Mouse (Mus musculus) cerebellum, adult 11-12 months (tissue): ENCODE results near the gene Fxyd1.

Experiments
- DNase-seq: peaks from one replicate; pipeline ENCODE4 v3.0.0; 2022

Gene Fxyd1

DNA sequence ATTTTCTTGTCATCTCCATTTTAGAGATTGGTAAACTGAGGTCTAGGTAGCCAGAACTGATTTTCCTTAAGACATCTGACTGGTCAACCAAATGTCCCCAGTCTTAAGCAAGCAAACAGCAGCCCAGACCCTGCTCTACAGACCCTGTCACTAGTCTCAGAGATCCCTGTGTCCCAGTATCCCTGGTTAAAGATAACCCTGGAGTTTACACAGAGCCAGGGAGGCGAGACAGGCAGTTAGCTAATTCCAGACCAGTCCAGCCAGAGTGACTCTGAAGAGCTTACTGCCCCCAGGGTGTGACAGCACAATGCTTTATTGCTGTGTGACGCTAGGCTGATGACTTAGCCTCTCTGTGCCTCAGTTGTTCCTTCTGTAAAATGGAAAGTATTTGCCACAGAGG is at the start of gene Fxyd1:
TSS of gene Fxyd1 (minus strand) at position 129 of the 400 bp plus-strand sequence.
- DNase-seq: no peak

DNA sequence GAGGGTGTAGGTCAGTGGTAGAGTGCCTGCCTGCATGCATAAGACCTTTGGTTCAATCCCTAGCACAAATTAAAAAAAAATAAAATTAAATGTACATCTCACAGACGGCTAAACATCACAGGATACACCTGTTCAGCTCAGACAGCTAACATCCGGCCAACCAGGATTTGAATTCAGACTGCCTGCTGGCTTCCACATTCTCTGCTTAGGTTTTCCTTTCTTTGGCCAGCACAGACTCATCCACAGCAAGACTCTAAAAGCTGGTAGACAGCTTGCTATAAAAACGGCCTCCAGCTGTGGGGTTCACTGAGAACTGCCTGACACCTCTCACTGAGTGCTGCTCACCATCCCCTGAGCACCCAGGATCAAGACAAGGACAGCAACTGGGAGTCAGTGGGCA is 49.2 kb upstream of the Fxyd1 start:
- DNase-seq: no peak

DNA sequence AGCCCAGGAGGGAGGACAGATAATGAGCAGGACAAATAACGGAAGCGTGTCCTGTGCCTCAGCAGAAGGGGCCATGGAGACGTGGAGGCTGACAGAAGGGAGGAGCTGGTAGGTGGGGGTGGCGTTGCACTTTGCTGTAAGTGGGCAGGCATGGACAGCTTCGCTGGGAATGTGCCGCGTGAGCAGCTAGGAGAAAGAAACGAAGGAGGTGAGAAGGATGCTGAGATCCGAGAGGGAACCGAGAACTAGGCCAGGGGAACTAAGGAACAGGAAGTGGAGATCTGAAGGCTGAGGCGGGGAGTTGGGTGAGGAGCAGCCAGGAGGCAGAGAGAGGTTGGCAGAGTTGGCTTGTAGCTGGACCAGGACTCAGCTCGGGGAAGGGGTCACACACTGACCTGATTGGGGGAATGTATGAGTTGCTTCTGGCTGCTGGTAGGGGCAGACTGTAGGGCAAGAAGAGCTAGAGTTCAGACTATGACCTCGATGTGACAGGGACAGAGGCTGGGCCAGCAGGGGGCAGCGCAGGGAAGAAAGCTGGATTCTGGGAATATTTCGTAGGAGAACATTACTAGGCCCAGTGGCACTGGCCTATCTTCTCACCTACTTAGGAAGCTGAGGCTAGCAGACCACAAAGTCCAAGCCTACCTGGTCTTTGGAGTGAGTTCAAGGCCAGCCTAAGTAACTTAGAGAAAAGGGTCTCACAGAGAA is 48.2 kb upstream of the Fxyd1 start:
- no peak for DNase-seq

DNA sequence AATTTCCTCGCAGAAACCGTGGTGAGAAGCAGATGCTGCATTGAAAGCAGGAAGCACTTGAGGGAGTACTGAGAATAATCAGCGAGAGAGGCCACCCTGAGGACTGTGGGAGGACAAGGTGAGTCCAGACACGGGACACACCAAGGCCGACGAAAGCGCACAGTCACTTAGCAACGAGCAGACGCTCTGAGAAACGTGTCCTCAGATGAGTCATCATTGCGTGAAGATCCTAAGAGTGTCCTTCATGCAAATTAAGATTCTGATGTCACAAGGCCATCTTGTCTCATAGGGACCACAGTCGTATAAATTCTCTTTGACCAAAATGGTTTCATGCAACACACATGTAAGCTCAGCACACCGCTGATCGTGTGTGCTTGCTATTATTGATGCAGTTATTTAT is 43.8 kb upstream of the Fxyd1 start:
- DNase-seq: no peak

DNA sequence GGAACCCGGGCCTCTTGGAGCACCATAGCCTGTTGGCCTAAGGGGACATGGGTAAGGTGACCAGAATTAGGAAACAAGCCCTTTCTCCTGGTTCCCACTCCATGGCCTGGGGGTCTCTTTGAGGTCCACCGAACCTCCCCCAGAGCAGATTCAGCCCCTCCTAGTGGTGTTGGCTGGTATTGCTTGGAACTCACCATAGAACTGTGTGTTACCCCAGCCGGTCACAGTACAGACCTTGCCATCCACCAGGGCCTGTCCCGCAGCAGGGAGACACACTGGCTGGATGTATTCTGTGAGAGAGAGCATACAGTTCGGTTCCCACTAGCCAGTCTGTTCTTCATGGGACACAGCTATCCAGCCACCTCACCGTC is 42.6 kb upstream of the Fxyd1 start:
- no peak for DNase-seq

DNA sequence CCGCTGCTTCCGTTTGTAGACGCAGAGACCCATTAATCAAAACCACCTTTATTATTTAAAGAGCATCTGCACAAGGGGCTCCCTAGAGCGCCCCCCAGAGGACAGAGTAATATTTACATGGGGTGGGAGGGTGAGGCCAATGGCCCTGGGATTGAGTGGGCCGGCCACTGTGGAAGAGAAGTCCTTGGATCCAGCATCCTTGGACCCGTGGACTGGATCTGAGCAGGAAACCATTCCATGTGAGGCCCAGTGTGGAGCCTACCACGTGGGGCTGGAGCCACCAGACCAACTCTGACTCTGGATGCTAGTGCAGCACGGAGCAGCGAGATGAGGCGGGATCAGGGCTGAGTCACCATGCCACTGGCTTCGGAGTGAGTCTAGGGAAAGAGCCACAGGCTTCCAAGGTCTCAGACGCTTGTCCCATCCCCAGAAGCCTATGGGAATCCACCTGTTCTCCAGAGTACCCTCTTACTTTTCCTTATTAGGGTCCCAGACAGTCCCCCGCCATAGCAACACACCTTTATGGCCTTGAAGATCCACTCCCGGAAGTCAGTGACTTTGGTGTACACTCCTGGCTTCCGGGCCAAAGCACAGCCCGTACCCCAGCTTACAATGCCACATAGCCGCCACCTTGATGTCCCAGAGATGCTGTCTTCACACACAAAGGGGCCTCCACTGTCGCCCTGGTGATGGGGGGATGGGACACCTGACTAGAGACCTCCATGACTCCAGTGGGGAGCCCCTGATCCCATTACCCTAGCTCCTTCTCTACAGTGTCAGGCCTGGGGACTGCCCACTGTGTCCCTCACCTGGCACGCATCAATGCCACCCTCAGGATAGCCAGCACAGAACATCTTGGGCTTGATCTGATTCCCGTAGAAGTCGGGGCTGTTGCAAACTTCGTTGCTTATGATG is 42.0 kb upstream of the Fxyd1 start:
- no peak for DNase-seq

DNA sequence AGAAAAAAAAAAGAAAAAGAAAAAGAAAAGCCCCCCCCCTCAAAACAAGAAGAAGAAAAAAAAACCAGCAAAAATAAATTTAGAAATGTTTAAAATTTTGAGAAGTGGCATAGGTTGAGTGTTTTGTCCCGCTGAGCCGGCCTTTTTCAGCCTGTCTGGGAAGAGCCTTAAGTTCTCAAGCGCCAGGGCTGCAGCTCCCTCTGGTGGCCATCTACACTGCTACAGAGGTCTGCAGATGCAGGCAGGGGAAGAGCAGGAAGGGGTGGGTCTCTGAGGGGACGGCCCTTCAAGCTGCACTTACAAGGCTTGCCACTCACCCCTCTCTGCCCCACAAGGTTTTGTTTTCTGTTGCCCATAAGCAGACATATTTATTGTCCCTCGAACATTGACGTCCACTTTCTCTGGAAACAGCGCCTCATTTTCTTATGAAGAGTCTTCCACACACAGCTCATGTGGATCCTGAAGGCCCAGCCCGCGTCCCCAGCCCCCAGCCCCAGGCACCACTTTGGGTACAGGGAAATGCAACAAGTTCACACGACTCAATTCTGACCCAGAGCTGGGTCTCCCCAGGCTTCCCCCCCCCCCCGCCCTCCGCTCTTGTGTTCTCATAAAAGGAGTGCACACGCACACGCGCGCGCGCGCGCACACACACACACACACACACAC is 40.7 kb upstream of the Fxyd1 start:
- peak; percentile 85 for DNase-seq

DNA sequence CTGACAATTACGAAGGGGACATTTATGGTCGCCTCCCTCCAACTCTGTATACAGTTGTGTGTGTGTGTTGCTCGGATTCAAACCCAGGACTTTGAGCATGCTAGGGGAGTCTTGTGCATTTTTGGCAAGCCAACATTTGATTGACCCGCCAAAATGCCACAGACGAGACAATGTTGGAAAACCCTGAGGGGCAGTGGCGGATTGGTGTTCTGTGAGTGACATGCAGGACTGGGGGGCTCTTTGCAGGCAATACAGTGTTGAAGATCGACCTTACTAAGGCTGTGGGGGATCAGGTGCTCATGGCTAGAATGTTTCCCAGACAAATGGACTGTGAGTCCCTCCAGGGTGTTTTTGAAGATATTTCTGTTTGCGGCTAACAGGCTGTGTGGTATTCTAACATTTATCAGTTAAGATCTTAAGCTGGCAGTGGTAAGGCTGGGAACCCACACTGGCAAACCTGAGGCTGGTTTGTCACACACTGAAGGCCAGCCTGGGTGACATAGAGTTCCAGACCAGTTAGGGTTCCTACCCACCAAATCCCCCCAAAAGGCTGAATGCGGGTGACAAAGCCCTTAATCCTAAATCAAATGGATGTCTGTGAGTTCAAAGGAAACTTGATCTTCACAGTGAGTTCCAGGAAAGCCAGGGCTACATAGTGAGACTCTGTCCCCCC is 40.0 kb upstream of the Fxyd1 start:
- DNase-seq: no peak

DNA sequence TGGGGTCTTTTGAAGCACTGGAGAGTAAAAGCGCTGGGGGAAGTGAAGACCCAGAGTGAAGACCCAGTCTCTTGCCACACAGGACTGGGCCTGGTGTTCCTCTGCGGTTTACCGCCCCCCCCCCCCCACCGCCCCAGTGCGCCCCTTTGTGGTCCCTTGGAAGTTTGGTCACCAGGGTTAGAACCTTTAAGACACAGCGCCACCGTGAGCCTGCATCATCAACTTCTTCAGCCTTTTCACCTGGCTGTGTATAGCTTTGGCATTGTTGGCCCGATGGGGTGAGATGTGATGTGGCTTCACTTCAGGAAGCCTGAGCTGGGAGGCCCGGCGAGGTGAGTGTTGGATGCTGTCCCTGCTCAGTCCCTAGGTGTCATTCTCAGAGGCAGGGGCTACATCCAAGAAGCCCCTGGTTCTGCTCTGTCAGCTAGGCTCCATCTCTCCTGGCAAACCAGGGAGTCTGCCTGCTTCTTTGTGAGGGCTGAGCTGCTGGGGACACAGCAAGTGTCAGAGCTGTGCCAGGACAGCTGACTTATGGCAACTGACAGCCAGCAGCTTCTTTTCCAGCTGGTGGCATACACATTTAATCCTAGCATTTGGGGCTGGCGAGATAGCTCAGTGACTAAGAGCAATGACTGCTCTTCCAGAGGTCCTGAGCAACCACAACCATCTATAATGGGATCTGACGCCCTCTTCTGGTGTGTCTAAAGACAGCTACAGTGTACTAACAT is 37.9 kb upstream of the Fxyd1 start:
- no peak for DNase-seq

DNA sequence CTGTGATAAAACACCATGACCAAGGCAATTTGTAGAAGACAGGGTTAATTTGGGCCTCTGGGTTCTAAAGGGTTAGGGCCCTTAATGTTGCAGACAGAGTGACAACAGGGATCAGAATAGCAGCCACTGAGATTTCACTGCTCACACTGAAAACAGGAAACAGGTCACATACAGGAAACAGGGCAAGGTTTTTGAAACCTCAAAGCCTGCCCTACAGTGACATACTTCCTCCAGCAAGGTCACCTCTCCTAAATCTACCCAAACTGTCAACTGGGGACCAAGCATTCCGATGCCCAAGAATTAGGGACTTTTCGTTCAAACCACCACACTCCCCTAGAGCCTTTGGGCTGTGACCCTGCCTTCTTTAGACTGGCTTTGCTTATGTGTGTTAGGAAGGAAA is 32.7 kb upstream of the Fxyd1 start:
- DNase-seq: no peak

DNA sequence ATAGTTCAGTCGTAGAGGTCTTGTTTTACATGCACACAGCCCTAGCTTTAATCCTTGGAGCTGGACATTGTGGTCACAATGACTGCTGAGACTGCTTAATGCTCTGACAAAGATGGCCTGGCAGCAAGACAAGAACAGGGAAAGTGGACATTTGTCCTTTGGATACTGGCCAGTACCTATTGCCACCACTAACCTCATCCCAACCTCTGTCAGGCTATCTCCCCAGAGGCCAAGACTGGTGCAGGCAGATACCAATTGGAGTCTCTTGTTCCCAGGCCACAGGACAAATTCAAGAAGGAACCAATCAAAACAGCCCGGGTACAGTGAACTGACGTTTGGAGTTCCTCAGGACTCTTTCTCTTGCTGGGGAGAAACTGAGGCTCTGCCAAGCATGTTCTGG is 31.2 kb upstream of the Fxyd1 start:
- no peak for DNase-seq

DNA sequence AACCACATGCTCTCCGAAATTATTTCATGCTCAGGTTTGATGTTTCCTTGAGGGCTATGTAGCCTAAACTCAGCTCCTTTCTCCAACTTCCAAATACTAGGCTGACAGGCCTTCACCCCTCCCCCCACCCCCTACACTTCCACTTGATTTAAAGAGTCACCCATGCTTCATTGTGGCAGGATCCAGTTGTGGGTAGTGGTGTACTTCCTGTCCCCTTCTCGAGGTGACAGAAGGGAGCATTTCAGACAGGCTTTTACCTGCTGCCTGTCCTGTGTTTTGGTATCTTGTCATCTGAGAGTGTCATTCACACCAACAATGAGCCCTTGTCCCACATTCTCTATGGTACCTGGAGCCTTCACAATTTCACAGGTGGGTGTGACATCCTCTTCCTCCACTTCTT is 30.3 kb upstream of the Fxyd1 start:
- DNase-seq: no peak

DNA sequence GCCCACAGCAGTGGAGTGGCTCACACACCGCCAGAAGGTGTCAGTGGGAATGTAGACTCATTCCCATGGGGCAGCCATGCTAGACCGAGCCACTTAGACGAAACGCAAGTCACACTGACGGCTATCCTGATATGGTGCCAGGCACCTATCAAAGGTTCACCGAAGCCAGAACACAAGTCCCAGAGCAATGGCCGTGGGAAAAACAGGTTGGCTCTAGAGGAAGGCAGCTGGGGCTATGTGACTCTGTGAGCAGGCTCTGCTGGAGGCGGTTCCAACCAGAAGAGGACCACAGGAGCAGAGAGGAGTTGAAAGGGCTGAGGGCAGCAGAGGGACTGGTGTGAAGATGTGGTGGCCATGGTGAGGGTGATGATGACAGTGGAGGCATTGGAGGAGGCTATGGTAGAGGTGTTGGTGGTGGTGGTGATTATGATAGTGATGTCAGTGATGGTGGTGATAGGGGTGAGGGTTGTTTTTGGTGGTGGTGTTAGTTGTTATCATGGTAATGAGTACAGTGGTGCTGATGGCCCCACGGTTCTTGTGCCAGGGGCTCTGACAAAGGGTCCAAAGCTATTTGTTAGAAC is 29.3 kb upstream of the Fxyd1 start:
- no peak for DNase-seq

DNA sequence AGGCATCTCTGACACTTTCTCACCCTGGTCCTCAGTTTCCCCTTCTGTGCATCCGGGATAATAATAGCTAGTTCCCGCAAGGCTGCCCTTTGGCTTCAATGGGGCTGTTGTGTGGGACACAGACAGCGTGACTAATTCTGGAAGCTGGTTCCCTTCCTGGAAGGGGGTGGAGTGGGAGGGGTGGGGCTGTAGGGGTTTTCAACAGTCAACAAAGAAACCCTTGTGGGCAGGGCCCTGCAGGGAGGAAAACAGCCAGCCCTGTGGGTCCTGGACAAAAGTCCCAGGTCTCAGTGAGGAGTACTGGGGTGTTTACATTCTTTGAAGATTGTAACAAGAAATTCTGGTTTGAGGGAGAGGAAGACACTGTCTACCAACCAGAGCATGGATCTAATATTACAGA is 28.2 kb upstream of the Fxyd1 start:
- no peak for DNase-seq

DNA sequence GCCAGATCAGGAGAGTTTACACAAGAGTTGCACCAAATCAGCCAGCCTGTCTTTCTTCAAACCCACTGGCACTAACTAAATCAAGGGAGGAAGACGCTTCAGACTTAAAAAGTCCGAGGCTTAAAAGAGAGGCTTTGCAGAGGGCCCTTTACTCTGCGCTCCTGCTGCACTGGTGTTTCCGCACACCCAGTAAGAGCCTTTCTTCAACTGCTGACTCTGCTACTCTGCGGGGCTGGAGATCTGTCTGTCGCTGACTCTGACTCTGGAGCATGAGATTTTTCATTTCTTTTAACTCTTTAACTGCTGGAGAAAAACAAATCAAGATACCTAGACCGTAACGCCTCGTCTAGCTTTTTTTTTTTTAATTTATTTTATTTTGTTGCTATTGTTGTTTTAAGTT is 27.1 kb upstream of the Fxyd1 start:
- no peak for DNase-seq

DNA sequence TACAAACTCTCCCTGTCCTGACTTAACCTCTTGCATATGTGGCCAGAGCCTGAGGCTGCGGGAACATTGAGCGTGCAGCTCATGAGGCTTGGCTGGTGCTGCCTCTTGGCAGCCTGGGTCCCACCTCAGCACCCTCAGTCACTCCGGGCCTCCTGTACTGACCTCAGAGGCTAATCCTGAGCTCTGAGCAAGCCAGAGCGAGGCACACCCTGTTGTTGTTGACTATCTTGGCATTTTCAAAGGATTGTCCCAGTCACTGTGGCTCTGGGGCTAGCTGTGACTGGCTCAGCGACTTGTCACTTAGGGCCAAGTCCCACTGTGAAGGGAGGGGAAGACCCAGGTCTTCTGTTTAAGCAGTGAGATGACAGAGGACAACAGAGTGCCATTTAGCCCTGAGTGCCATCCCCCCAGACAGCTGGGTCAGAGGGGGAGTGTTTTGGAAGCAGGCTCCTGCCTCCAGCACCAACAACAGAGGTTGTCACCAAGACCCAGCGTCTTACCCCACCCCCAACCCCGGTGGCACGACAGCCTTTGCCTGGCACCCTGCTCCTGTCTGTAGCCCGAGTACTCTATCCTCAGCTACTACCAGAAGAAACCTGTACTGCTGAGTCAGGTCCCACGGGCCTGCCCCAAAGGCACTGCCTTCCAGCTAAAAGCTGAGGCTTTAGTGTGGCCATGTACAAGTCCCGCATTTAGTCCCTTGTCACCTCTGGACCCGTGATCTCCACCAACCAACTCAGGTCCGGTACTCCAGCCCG is 26.0 kb upstream of the Fxyd1 start:
- peak; percentile 76 for DNase-seq

DNA sequence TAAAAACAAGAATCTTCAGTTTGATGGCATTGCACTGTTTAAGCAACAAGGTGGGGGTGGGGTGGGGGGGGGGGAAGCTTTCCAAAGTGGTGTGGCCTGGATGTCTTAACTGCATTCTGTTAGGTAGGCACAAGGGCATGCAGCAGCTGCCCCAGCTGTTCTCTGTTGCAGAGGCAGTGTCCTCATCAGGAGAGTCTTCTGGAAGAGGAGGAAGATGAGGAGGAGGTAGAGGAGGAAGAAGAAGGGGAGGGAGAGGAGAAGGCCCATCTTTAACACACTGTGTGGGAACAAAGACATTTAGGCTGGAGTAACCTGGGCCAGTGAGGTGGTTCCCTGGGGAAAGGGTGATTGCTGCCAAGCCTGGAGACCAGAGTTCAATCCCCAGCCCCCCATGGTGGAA is 25.1 kb upstream of the Fxyd1 start:
- no peak for DNase-seq

DNA sequence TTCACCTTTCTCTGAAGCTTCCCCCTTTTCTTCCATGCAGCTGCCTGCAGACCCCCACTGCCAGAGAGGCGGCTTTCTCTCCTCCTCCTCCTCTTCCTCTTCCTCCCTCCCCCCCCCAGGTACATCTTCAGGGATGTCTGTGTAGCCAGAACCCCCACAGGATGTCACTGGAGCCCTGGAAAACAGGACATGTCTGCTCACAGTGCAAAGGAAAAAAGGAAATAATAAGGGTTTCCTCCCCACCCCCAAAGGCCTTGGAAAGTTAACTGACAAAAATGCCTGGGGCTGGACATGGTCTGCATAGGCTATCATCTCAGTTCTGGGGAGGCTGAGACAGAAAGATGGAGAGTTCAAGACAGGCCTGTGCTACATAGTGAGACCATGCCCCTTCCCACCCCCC is 24.1 kb upstream of the Fxyd1 start:
- DNase-seq: peak; percentile 58

DNA sequence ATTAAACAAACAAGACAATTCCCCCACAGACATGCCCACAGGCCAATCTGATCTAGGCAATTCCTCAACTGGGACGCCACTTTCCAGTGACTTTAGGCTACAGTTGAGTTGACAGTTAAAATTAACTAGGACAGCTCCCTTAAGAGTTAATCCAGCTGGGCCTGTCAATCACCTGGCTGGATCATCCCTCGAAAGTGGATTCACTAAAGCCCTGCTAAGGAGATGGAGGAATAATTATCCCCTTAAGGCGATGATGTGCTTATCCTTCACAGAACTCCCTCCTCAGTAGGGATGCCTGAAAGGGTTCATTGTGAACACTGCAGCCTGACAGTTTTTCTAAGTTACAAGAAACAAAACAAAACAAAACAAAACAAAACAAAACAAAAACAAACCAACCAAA is 23.6 kb upstream of the Fxyd1 start:
- DNase-seq: no peak

DNA sequence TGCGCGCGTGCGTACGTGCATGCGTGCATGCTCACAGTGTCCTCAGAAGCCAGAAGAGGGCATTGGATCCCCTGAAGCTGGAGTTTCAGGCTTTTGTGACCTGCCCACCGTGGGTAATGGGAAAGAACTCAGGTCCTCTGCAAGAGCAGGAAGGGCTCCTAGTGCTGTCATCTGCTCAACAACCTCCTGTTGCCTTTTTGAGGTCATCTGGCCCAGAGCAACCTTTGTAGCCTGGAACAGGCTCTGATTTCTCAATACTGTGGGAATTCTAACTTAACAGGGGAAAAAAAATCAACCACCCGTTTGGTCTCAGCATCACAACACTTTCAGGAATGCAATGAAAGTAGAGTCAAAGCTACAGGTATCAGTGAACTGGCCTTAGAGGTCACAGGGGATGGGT is 22.7 kb upstream of the Fxyd1 start:
- no peak for DNase-seq

DNA sequence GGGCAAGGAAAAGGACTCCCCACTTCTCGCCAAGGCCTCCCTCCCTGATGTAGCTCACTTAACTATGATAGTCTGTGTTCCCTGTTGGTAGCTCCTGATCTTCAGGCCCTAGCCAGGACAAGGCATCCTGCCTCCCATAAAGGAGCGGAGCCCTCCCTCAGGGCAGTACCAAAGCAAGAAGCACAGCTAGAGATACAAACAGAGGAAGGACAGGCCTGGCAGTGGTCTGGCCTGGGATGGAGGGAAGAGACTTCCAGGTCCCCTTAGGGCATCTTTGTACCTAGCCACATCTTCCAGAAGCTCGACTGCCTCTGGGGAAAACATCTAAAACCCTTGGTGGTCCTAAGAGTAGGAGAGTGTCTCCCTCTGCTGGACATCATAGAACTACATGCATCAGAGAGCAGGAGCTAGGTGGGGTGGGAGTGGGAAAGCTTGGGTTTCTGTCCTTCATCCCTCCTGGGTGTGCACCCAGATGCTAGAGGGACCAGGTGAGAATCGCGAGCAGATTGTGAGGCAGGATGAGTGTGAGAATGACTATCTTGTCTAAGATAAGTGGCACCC is 21.0 kb upstream of the Fxyd1 start:
- no peak for DNase-seq
